Mouse (Mus musculus) lung, adult 2 months (tissue): Measurements from ENCODE around the gene Cdhr4.

Experiments
- CTCF ChIP-seq: fragments of 200-500 bp; IDR thresholded peaks from 2 replicates; pipeline ENCODE4 v1.5.1; 2011; ENCODE audit warnings: mild to moderate bottlenecking, low read length, control low read depth; ENCODE audit not compliant: insufficient read depth
- POLR2A ChIP-seq: fragments of 200-500 bp; IDR thresholded peaks from 2 replicates; pipeline ENCODE4 v1.6.1; 2011; ENCODE audit warnings: low read depth, mild to moderate bottlenecking, control low read depth, low read length, borderline replicate concordance; ENCODE audit errors: extremely low read depth

DNA sequence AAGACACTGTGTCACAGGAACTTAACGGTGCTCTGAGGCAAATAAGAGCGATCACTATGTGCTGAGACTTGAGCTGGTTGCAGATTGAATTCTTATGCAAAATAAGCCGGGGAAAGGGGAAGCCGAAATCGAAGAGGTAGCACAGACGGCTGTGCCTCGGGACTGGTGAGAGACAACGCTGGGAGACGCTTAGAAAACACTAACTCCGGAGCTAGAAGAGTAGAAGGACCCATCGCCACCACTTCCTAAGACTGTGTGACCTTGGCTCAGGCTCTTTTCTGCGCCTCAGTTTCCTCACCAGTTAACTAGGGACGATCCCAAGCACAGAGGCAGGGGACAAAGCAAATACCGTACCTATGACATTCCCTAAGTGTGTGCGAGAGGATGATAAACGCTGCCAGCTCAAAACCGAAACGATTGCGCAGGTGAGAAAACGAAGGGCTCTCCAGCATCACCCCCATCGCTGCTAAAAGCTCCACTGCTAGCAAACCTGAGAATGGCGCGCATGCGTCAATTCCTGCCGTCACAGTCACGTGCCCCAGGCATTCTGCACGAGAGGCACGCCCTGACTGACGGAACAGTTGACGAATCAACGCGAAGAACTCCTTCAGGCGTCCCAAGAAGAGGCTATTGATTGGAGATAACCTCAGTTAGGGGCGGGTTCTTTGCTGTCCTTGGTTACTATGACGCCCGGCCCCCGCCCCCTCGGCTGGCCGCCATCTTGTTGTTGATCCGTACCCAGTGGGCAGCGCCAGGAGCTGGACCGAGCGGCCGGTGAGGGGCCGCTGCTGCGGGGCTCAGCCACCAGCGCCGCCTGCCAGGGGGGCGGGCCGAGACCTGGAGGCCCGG, 9.8 kb downstream of the Cdhr4 start, which contains the start of gene Ip6k1:
- TF ChIP-seq POLR2A: peak; percentile 94; the same call in 1 of the 2 replicates
- TF ChIP-seq CTCF: no peak
